Mouse (Mus musculus): ENCODE results near the gene Fam92b.

DNA sequence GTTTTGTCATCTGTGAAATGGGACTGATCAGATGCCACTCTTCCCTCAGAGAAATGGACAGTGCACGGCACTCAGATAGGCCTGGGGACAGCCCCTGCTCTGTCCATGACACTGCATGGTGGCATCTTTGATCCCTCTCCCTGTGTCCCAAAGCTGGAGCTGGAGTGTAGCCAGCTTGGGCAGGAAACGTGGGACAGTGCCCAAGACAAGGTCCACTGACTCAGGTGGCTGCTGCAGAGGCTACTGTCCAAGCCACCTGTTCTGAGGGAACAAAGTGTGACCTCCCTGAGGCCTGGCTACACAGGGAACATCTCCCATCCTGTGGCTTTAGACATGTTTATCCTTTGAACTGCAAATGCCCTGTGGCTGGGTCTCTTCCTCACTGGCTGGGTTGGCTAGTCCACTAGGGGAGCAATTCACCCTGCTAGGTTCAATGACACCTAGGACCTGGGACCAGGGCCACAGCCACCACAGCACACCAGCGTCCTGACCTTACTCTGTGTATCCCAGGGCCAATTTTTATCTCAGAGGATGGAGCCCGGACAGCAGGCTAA is 4.7 kb upstream of the Fam92b start:
- no peak for TF ChIP-seq POLR2A (IDR thresholded peaks at IDR 0.05; ENCODE audit: borderline replicate concordance, low read depth, low read length)
- TF ChIP-seq CTCF (IDR thresholded peaks at IDR 0.05; ENCODE audit: low read depth, low read length): no peak
